Mouse (Mus musculus) adrenal gland, postnatal 10 days (tissue): ENCODE measurements around the gene Pam. TPM values are rescaled to one million over a fixed set of nuclear protein-coding genes. Genes with fewer than 3 reads are reported as not detected.
"Not testable (repeated sequence)": the region's sequence is repeated elsewhere in the genome, so short reads cannot be mapped to it uniquely, and the experiment has no call there.

Source experiments
- DNase-seq: peaks from one replicate; pipeline ENCODE4 v3.0.0; 2021; ENCODE audit warnings: mixed read lengths
- total RNA-seq, 2 experiments: library from RNA; stranded (reverse); gene quantifications; 2 replicates each; pipeline ENCODE4 v1.2.3; 2021

The Pam gene
- total RNA-seq, 2 experiments from 2014 or later, result 205 to 219 TPM

- not testable (repeated sequence) for DNase-seq
These were observed 329.7 kb downstream of the Pam start for GRCm38 (mm10) chr1:97765712-97766111.

GRCm38 (mm10) chr1:97761477-97761876 lies 334.0 kb downstream of the Pam start:
- DNase-seq, result no peak

GRCm38 (mm10) chr1:97760598-97760997 lies 334.8 kb downstream of the Pam start:
- DNase-seq, result no peak

- DNase-seq, result no peak
These were observed 335.6 kb downstream of the Pam start for GRCm38 (mm10) chr1:97759841-97760240.

GRCm38 (mm10) chr1:97754392-97754791 lies 341.1 kb downstream of the Pam start:
- no peak for DNase-seq

- DNase-seq, result no peak
These were observed 342.2 kb downstream of the Pam start for GRCm38 (mm10) chr1:97753216-97753615.

GRCm38 (mm10) chr1:97748163-97748562 lies 347.3 kb downstream of the Pam start:
- no peak for DNase-seq

GRCm38 (mm10) chr1:97746261-97746660 lies 349.2 kb downstream of the Pam start:
- no peak for DNase-seq

GRCm38 (mm10) chr1:97745712-97746111 lies 349.7 kb downstream of the Pam start:
- DNase-seq, result no peak
